In genomic region chr17:84921666-84922376, GRCm38 (mm10) we compare ENCODE assay signal across 17 mouse cellular contexts. TPM values are rescaled to one million over a fixed set of nuclear protein-coding genes. Genes with fewer than 3 reads are reported as not detected.
DNase-seq lines count a peak whose midpoint lies in the region; ATAC-seq and TF ChIP-seq lines count a peak whose summit lies in the region.
"Had no signal": no experiment of that assay in that cellular context is flagged by ENCODE, and none has a peak within 500 bp of the region (broad histone marks: within the 10 kb centered on the region; RNA-seq: fewer than 3 reads in every experiment).

No protein-coding gene starts in this region.

- H3K4me3 ChIP-seq in G1E (ENCODE audit: low read depth, low read length) = peak overlapping the region; percentile 21; the same call in 1 of the 2 replicates
- no peak overlapping the region for H3K4me3 ChIP-seq in liver, postnatal 0 days (ENCODE audit: low read depth, low read length)
- no peak overlapping the region for H3K4me3 ChIP-seq in midbrain, embryonic 11.5 days (ENCODE audit: low read depth, low read length)
- no peak overlapping the region for H3K4me3 ChIP-seq in kidney, adult 2 months (ENCODE audit: insufficient read depth, low read depth, low read length)
- H3K4me3 ChIP-seq: heart, embryonic 15.5 days; midbrain, embryonic 12.5 days; stomach, embryonic 15.5 days had no signal

- H3K4me1 ChIP-seq in G1E (ENCODE audit: insufficient read depth, low read depth, low read length) = peaks cover 35% of the 10 kb centered on the region
- H3K4me1 ChIP-seq in liver, postnatal 0 days (ENCODE audit: insufficient read depth) = peaks cover 21% of the 10 kb centered on the region
- no peaks in the 10 kb centered on the region for H3K4me1 ChIP-seq in midbrain, embryonic 11.5 days (ENCODE audit: control insufficient read depth, insufficient read depth, low read length)
- H3K4me1 ChIP-seq in kidney, adult 2 months (ENCODE audit: control insufficient read depth, insufficient read depth, low read length) = no peaks in the 10 kb centered on the region
- H3K4me1 ChIP-seq: heart, embryonic 15.5 days; midbrain, embryonic 12.5 days; stomach, embryonic 15.5 days had no signal

- peak; percentile 73 for ATAC-seq in G1E (ENCODE audit: extremely low read depth, insufficient number of reproducible peaks, low FRiP score, poor library complexity, severe bottlenecking)
- ATAC-seq in erythroblast, adult 5-6 weeks (replicated peaks; ENCODE audit: low FRiP score, poor library complexity, severe bottlenecking) = peak; percentile 54
- ATAC-seq in liver, postnatal 0 days = peak; percentile 60
- no peak for ATAC-seq in midbrain, embryonic 11.5 days (ENCODE audit: low FRiP score)
- ATAC-seq: forebrain, postnatal 0 days; hindbrain, postnatal 0 days; lung, postnatal 0 days had no signal

- no peak overlapping the region for H3K4me2 ChIP-seq in liver, postnatal 0 days (ENCODE audit: low read depth, low read length)
- H3K4me2 ChIP-seq in midbrain, embryonic 11.5 days = no peak overlapping the region
- H3K4me2 ChIP-seq: heart, embryonic 15.5 days; midbrain, embryonic 12.5 days; stomach, embryonic 15.5 days had no signal

- peak overlapping the region; percentile 34; the same call in 1 of the 2 replicates for H3K27ac ChIP-seq in liver, postnatal 0 days (ENCODE audit: low read depth)
- H3K27ac ChIP-seq in midbrain, embryonic 11.5 days (ENCODE audit: low read depth, low read length) = no peak overlapping the region
- H3K27ac ChIP-seq in kidney, adult 2 months (ENCODE audit: insufficient read depth, low read depth, low read length) = no peak overlapping the region
- H3K27ac ChIP-seq: heart, embryonic 15.5 days; hindbrain, postnatal 0 days; midbrain, embryonic 12.5 days; stomach, embryonic 15.5 days had no signal

- no peaks in the 10 kb centered on the region for H3K9me3 ChIP-seq in G1E (replicated peaks)
- no peaks in the 10 kb centered on the region for H3K9me3 ChIP-seq in liver, postnatal 0 days (ENCODE audit: low read length)
- no peaks in the 10 kb centered on the region for H3K9me3 ChIP-seq in midbrain, embryonic 11.5 days (ENCODE audit: control insufficient read depth, low read length)
- H3K9me3 ChIP-seq: heart, embryonic 15.5 days; midbrain, embryonic 12.5 days; stomach, embryonic 15.5 days had no signal

- intact Hi-C loops in heart, postnatal 14 days (cut with DNase I) = no loop called here

- H3K9ac ChIP-seq in liver, postnatal 0 days (replicated peaks) = no peak overlapping the region
- no peak overlapping the region for H3K9ac ChIP-seq in midbrain, embryonic 11.5 days (ENCODE audit: low read length)
- H3K9ac ChIP-seq: forebrain, postnatal 0 days; heart, embryonic 15.5 days; midbrain, embryonic 12.5 days; stomach, embryonic 15.5 days had no signal

- TF ChIP-seq EP300 in liver, postnatal 0 days (IDR thresholded peaks at IDR 0.05; ENCODE audit: low read depth) = no peak

- no peaks in the 10 kb centered on the region for H3K36me3 ChIP-seq in G1E (replicated peaks)
- H3K36me3 ChIP-seq in liver, postnatal 0 days (replicated peaks; ENCODE audit: insufficient read depth, low read length) = no peaks in the 10 kb centered on the region
- H3K36me3 ChIP-seq in midbrain, embryonic 11.5 days (ENCODE audit: control insufficient read depth, insufficient read depth, low read length) = no peaks in the 10 kb centered on the region
- no peaks in the 10 kb centered on the region for H3K36me3 ChIP-seq in kidney, adult 2 months (ENCODE audit: control insufficient read depth, insufficient read depth, low read length)
- H3K36me3 ChIP-seq: heart, embryonic 15.5 days; midbrain, embryonic 12.5 days; stomach, embryonic 15.5 days had no signal

- TF ChIP-seq POLR2A in kidney, adult 2 months (IDR thresholded peaks at IDR 0.05; ENCODE audit: low read depth, low read length) = no peak

- H3K27me3 ChIP-seq in G1E (ENCODE audit: insufficient read depth, low read length) = no peaks in the 10 kb centered on the region
- H3K27me3 ChIP-seq in liver, postnatal 0 days (ENCODE audit: insufficient read depth, low read length) = no peaks in the 10 kb centered on the region
- no peaks in the 10 kb centered on the region for H3K27me3 ChIP-seq in midbrain, embryonic 11.5 days (ENCODE audit: control insufficient read depth, insufficient read depth, low read length)
- H3K27me3 ChIP-seq in kidney, adult 2 months (replicated peaks; ENCODE audit: control insufficient read depth, insufficient read depth, low read length) = no peaks in the 10 kb centered on the region
- H3K27me3 ChIP-seq: heart, embryonic 15.5 days; midbrain, embryonic 12.5 days; stomach, embryonic 15.5 days had no signal

- DNase-seq in heart, adult 8-10 months (ENCODE audit: low spot score) = peak; percentile 5
- no peak for DNase-seq in heart, postnatal 14 days
- peak; percentile 31 for DNase-seq in G1E (ENCODE audit: low spot score)
- DNase-seq in liver, postnatal 0 days = no peak
- no peak for DNase-seq in midbrain, embryonic 11.5 days (ENCODE audit: low spot score, missing footprints)
- no peak for DNase-seq in kidney, adult 2 months
- DNase-seq: cerebellum, postnatal 25 days; forebrain, postnatal 0 days; kidney, postnatal 10 days; layer of hippocampus, adult 9-11 months; thymus, postnatal 36 days had no signal

- TF ChIP-seq CTCF in G1E (IDR thresholded peaks at IDR 0.05; ENCODE audit: low read depth, low read length) = no peak
- TF ChIP-seq CTCF in liver, postnatal 0 days (IDR thresholded peaks at IDR 0.05; ENCODE audit: low read depth) = no peak
- no peak for TF ChIP-seq CTCF in kidney, adult 2 months (conservative IDR thresholded peaks at IDR 0.05; ENCODE audit: insufficient read depth, insufficient read length, low read depth, low read length)

- WGBS in liver, postnatal 0 days (ENCODE audit: insufficient replicate concordance) = 78% methylated on average over 19 of the region's 19 CpGs
- WGBS in midbrain, embryonic 11.5 days = 91% methylated on average over 19 of the region's 19 CpGs
- WGBS in kidney, adult 2 months = 83% methylated on average over 19 of the region's 19 CpGs

RNA-seq across cellular contexts. Expression of gene Ppm1b, which starts 34.7 kb away (rescaled TPM):
- 100 to 1,000 TPM; 114 to 144 (median 130) TPM for total RNA-seq in heart, adult 8-10 months (2022)
- total RNA-seq in heart, postnatal 14 days (2021) = 10 to 100 TPM; 95.4 to 99.7 TPM
- total RNA-seq in G1E (2014; fragmentation: Nextera tagmentation) (87.6 and 145 TPM in 2 replicates), G1E (2017) (75.5 and 99.2 TPM in 2 replicates)
- 28.5 and 39.0 TPM in 2 replicates for polyA plus RNA-seq in G1E (2012)
- total RNA-seq in erythroblast, adult 5-6 weeks (2015; ENCODE audit: low replicate concordance) = 53.0 and 62.7 TPM in 2 replicates
- 69.9 and 108 TPM in 2 replicates for total RNA-seq in erythroblast, adult 5-6 weeks (2017; ENCODE audit: low replicate concordance)
- polyA plus RNA-seq in liver, postnatal 0 days (2015; fragmentation: Nextera tagmentation; extraction: Ambion mirVana) = 41.6 and 46.3 TPM in 2 replicates
- polyA plus RNA-seq in midbrain, embryonic 11.5 days (2014; fragmentation: Nextera tagmentation; extraction: Ambion mirVana) = 99.3 and 102 TPM in 2 replicates
- 34.2 and 46.4 TPM in 2 replicates for polyA plus RNA-seq in kidney, adult 2 months (2012; rRNA removed)

Comparison
In these comparisons a context has a peak if more than half of its experiments do, and no peak if none do; other contexts are left out.
1. DNase-seq: peak in heart, adult 8-10 months (single experiment) and G1E (single experiment); none in heart, postnatal 14 days (0 of 2), liver, postnatal 0 days (single experiment), midbrain, embryonic 11.5 days (single experiment) and kidney, adult 2 months (single experiment).